In the genomic region with DNA sequence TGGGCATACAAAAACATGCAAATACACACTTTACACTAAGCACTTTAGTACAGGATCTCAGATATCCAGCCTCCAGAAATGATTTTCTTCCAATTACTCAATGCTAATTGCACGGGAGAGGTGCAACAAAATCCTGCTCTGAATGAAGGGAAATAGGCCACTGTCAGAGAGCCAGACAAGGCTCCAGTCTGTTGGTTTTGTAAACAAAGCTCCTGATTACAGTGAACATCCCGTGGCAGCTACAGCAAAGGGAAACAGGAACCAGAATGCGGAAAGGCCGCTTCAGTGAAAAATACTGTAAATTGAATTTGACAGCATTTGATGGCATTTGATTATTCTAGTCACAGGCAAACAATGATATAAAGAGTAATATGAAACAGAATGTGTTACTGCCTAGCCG, we compare ENCODE assay signal across 10 mouse cellular contexts.
DNase-seq lines count a peak whose midpoint lies in the region; ATAC-seq lines count a peak whose summit lies in the region.
"Had no signal": no experiment of that assay in that cellular context is flagged by ENCODE, and none has a peak within 500 bp of the region (broad histone marks: within the 10 kb centered on the region; RNA-seq: fewer than 3 reads in every experiment).

No protein-coding gene starts in this region.

- WGBS in forebrain, embryonic 15.5 days: 24% methylated on average over 5 of the region's 5 CpGs
- 72% methylated on average over 5 of the region's 5 CpGs for WGBS in forebrain, embryonic 11.5 days
- 26% methylated on average over 5 of the region's 5 CpGs for WGBS in kidney, embryonic 15.5 days

- no peak for DNase-seq in forebrain, embryonic 11.5 days (ENCODE audit: low spot score)
- DNase-seq in kidney, postnatal 36 days: no peak
- peak; percentile 12 for DNase-seq in brain, adult 2 months (ENCODE audit: low read depth, low spot score)
- DNase-seq in lung, postnatal 10 days: peak; percentile 43
- no peak for DNase-seq in embryo, embryonic 11 days
- DNase-seq in right cerebral cortex, adult 2 months (ENCODE audit: low spot score in 2 of 2): no peak

- H3K4me1 ChIP-seq in forebrain, embryonic 15.5 days: peaks cover 14% of the 10 kb centered on the region
- no peaks in the 10 kb centered on the region for H3K4me1 ChIP-seq in forebrain, embryonic 11.5 days (replicated peaks; ENCODE audit: control insufficient read depth, insufficient read depth, low read length)
- no peaks in the 10 kb centered on the region for H3K4me1 ChIP-seq in kidney, embryonic 15.5 days

- H3K9me3 ChIP-seq in forebrain, embryonic 15.5 days: no peaks in the 10 kb centered on the region
- H3K9me3 ChIP-seq in forebrain, embryonic 11.5 days (ENCODE audit: control insufficient read depth, low read length): no peaks in the 10 kb centered on the region
- no peaks in the 10 kb centered on the region for H3K9me3 ChIP-seq in kidney, embryonic 15.5 days (replicated peaks)

- no peak overlapping the region for H3K4me3 ChIP-seq in forebrain, embryonic 15.5 days
- no peak overlapping the region for H3K4me3 ChIP-seq in forebrain, embryonic 11.5 days (ENCODE audit: low read depth, low read length)
- no peak overlapping the region for H3K4me3 ChIP-seq in kidney, embryonic 15.5 days (replicated peaks)

- no peaks in the 10 kb centered on the region for H3K27me3 ChIP-seq in forebrain, embryonic 15.5 days
- H3K27me3 ChIP-seq in forebrain, embryonic 11.5 days (ENCODE audit: control insufficient read depth, insufficient read depth, low read length): no peaks in the 10 kb centered on the region
- no peaks in the 10 kb centered on the region for H3K27me3 ChIP-seq in kidney, embryonic 15.5 days

- H3K4me2 ChIP-seq in forebrain, embryonic 15.5 days (replicated peaks): 0 out of 2 replicates have a peak overlapping the region, but pooled peaks have one; percentile 5
- no peak overlapping the region for H3K4me2 ChIP-seq in forebrain, embryonic 11.5 days (ENCODE audit: low read depth, low read length, severe bottlenecking)
- H3K4me2 ChIP-seq in kidney, embryonic 15.5 days: 0 out of 2 replicates have a peak overlapping the region, but pooled peaks have one; percentile 6
- H3K4me2 ChIP-seq: liver, embryonic 11.5 days had no signal

- no peaks in the 10 kb centered on the region for H3K36me3 ChIP-seq in forebrain, embryonic 15.5 days
- no peaks in the 10 kb centered on the region for H3K36me3 ChIP-seq in forebrain, embryonic 11.5 days (ENCODE audit: control insufficient read depth, insufficient read depth, low read length)
- no peaks in the 10 kb centered on the region for H3K36me3 ChIP-seq in kidney, embryonic 15.5 days

- no peak overlapping the region for H3K9ac ChIP-seq in forebrain, embryonic 15.5 days (replicated peaks)
- no peak overlapping the region for H3K9ac ChIP-seq in forebrain, embryonic 11.5 days (ENCODE audit: low read length)
- no peak overlapping the region for H3K9ac ChIP-seq in kidney, embryonic 15.5 days

- ATAC-seq in forebrain, embryonic 15.5 days (replicated peaks): no peak
- ATAC-seq in forebrain, embryonic 11.5 days (replicated peaks; ENCODE audit: low FRiP score): no peak
- no peak for ATAC-seq in kidney, embryonic 15.5 days (replicated peaks; ENCODE audit: low FRiP score)
- ATAC-seq: activated CD4-positive, CD25-positive, alpha-beta regulatory T cell, adult 4 months had no signal

- H3K27ac ChIP-seq in forebrain, embryonic 15.5 days (replicated peaks): peak overlapping the region; percentile 29; the same call in 1 of the 2 replicates
- H3K27ac ChIP-seq in forebrain, embryonic 11.5 days (ENCODE audit: low read depth, low read length): no peak overlapping the region
- no peak overlapping the region for H3K27ac ChIP-seq in kidney, embryonic 15.5 days

Comparison
In these comparisons a context has a peak if more than half of its experiments do, and no peak if none do; other contexts are left out.
1. DNase-seq: peak in brain, adult 2 months (single experiment) and lung, postnatal 10 days (single experiment); none in forebrain, embryonic 11.5 days (single experiment), kidney, postnatal 36 days (0 of 2), embryo, embryonic 11 days (single experiment) and right cerebral cortex, adult 2 months (0 of 2).